Mouse (Mus musculus) central nervous system, embryonic 18 days (tissue): ENCODE measurements around the gene Mfap3. TPM values are rescaled to one million over a fixed set of nuclear protein-coding genes. Genes with fewer than 3 reads are reported as not detected.

Source experiments
- polyA plus RNA-seq: library from polyadenylated mRNA; depleted of rRNA; stranded (reverse); fragments of >200 nt; gene quantifications from 2 replicates; pipeline ENCODE4 v1.2.3, GENCODE M21; 2012; rRNA removed

Mfap3 gene
- 31.0 and 32.4 TPM in 2 replicates for polyA plus RNA-seq

DNA sequence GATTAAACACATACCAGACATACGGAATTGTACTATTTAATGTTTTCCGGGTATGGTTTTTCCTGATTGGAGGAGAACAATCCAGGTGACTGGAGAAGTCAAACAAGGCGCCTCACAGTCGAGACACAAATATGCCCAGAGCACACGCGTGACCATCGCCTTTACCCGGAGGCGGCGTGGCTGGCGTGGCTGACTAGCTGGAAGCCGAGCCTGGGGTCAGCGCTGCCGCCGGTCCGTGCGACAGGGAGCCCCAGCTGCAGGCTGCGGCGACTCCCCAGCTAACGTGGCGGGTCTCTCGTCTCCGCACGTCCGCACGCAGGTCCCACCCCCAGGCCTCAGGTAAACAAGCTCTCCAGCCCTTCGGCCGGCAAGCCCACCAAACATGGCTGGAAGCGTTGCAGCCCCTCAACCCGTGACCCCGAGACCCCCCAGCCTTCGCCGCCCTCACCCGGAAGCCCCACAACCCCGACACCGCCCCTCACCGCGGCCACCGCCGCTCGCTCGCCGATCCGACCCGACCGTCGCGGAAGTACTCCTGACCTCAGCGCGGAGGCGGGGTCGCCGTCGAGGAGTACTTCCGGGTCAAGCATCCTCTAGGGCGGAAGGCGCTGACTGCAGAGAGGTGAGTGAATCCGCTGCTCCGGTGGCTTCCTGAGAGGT, at the start of gene Mfap3, which contains the start of gene Fam114a2:
TSS of gene Mfap3 (plus strand) at position 574 of the 660 bp plus-strand sequence.
TSS of gene Fam114a2 (minus strand) at position 527 of the 660 bp plus-strand sequence.

Other genes starting within 250 kb of the Mfap3 start
- gene Fam114a2, start within 50 bp of the Mfap3 start, polyA plus RNA-seq, result 66.8 and 67.3 TPM in 2 replicates
- gene Galnt10, start 126.8 kb downstream of the Mfap3 start, polyA plus RNA-seq, result 11.7 TPM in 2 replicates